Mouse (Mus musculus): ENCODE measurements around the gene Gm19402. TPM values are rescaled to one million over a fixed set of nuclear protein-coding genes. Genes with fewer than 3 reads are reported as not detected.
A peak's percentile ranks its signal among the peaks of the same experiment; 100 is the strongest.

The Gm19402 gene
- polyA plus RNA-seq, 1 experiment from 2014 or later = not detected

- WGBS (ENCODE audit: insufficient replicate concordance) = under 1% methylated on average over 35 of the region's 35 CpGs
- Histone ChIP-seq H3K9ac (ENCODE audit: low read depth, low read length) (no peak overlapping the region), H3K27ac (ENCODE audit: low read depth, low read length) (no peak overlapping the region), H3K27me3 (ENCODE audit: control insufficient read depth, insufficient read depth, low read length) (peaks cover 45% of the 10 kb centered on the region), H3K4me1 (ENCODE audit: control insufficient read depth, insufficient read depth, low read length) (peaks cover 5% of the 10 kb centered on the region), H3K4me2 (peak overlapping the region; percentile 66), H3K4me3 (ENCODE audit: low read depth, low read length) (peak overlapping the region; percentile 33), H3K9me3 (replicated peaks; ENCODE audit: control insufficient read depth, low read length) (no peaks in the 10 kb centered on the region), H3K36me3 (ENCODE audit: control insufficient read depth, insufficient read depth, low read length) (no peaks in the 10 kb centered on the region)
- ATAC-seq (replicated peaks; ENCODE audit: insufficient number of reproducible peaks, low FRiP score, low TSS enrichment) = no peak
Measured at GRCm38 (mm10) chr10:77677562-77677961, 13.0 kb downstream of the Gm19402 start.

- Histone ChIP-seq H3K36me3 (ENCODE audit: control insufficient read depth, insufficient read depth, low read length) (no peaks in the 10 kb centered on the region), H3K4me1 (ENCODE audit: control insufficient read depth, insufficient read depth, low read length) (peaks cover 5% of the 10 kb centered on the region), H3K4me3 (ENCODE audit: low read depth, low read length) (no peak overlapping the region), H3K27ac (ENCODE audit: low read depth, low read length) (no peak overlapping the region), H3K27me3 (ENCODE audit: control insufficient read depth, insufficient read depth, low read length) (peaks cover 40% of the 10 kb centered on the region), H3K9ac (ENCODE audit: low read depth, low read length) (no peak overlapping the region), H3K9me3 (replicated peaks; ENCODE audit: control insufficient read depth, low read length) (no peaks in the 10 kb centered on the region), H3K4me2 (no peak overlapping the region)
- ATAC-seq (replicated peaks; ENCODE audit: insufficient number of reproducible peaks, low FRiP score, low TSS enrichment) = no peak
- 52% methylated on average over 13 of the region's 13 CpGs for WGBS (ENCODE audit: insufficient replicate concordance)
Measured at GRCm38 (mm10) chr10:77673765-77674164, 16.8 kb downstream of the Gm19402 start.

DNA sequence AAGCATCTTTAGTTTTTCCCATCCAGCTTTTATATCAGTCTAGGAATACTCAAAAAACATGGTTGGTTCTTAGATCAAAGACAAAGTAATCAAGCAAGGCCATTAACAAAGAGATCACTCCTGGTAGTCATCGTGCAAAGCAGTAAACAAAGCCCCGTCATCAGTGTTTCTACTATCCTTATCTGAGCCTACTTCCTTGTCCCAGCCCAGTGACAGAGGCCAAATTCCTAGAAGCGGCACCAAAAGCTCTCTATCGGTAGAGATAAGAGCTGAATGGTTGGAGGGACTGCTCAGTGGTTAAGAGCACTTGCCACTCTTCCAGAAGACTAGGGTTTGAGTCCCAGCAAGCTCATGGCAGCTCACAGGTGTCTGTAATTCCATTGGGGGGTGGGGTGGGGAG is 19.0 kb downstream of the Gm19402 start:
- no peak overlapping the region for H3K4me2 ChIP-seq
- 15% methylated on average over 4 of the region's 4 CpGs for WGBS (ENCODE audit: insufficient replicate concordance)
- ATAC-seq (replicated peaks; ENCODE audit: insufficient number of reproducible peaks, low FRiP score, low TSS enrichment) = peak; percentile 82

DNA sequence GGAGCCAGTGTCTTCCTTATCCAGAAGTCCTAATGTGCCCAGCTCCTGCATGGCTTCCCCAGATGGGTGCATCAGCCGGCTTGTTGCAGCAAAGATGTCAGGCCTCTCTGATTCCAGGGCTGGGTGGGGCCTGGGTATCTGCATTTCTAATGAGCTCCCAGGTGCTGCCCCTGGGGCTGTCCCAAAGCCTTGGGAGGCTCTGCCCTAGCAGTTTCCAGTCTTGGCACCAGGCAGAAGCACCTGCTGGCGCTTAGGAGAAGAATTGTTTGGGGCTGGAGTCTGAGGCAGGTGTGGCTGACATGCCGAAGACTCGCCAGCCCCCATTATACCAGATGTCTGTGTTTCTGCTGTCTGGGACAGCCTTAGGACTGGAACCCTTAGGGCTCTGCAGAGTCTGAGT is 19.8 kb downstream of the Gm19402 start:
- 83% methylated on average over 4 of the region's 4 CpGs for WGBS (ENCODE audit: insufficient replicate concordance)

More for the DNA sequence above, 19.0 kb downstream of the Gm19402 start:
- no peaks in the 10 kb centered on the region for H3K36me3 ChIP-seq (ENCODE audit: control insufficient read depth, insufficient read depth, low read length)
- H3K27ac ChIP-seq (ENCODE audit: low read depth, low read length) = peak overlapping the region; percentile 73
- no peak overlapping the region for H3K4me3 ChIP-seq (ENCODE audit: low read depth, low read length)
- peaks cover 19% of the 10 kb centered on the region for H3K27me3 ChIP-seq (ENCODE audit: control insufficient read depth, insufficient read depth, low read length)
- H3K9me3 ChIP-seq (replicated peaks; ENCODE audit: control insufficient read depth, low read length) = no peaks in the 10 kb centered on the region
- H3K4me1 ChIP-seq (ENCODE audit: control insufficient read depth, insufficient read depth, low read length) = no peaks in the 10 kb centered on the region; the same call in 1 of the 2 replicates
- H3K9ac ChIP-seq (ENCODE audit: low read depth, low read length) = no peak overlapping the region

GRCm38 (mm10) chr10:77667402-77667801 is 23.2 kb downstream of the Gm19402 start:
- WGBS (ENCODE audit: insufficient replicate concordance) = 72% methylated on average over 4 of the region's 4 CpGs
- H3K9ac ChIP-seq (ENCODE audit: low read depth, low read length) = no peak overlapping the region
- H3K4me1 ChIP-seq (ENCODE audit: control insufficient read depth, insufficient read depth, low read length) = no peaks in the 10 kb centered on the region; the same call in 1 of the 2 replicates
- no peak for ATAC-seq (replicated peaks; ENCODE audit: insufficient number of reproducible peaks, low FRiP score, low TSS enrichment)
- peaks cover 16% of the 10 kb centered on the region for H3K27me3 ChIP-seq (ENCODE audit: control insufficient read depth, insufficient read depth, low read length)
- no peaks in the 10 kb centered on the region for H3K36me3 ChIP-seq (ENCODE audit: control insufficient read depth, insufficient read depth, low read length)
- H3K9me3 ChIP-seq (replicated peaks; ENCODE audit: control insufficient read depth, low read length) = no peaks in the 10 kb centered on the region
- H3K4me3 ChIP-seq (ENCODE audit: low read depth, low read length) = no peak overlapping the region
- no peak overlapping the region for H3K4me2 ChIP-seq
- no peak overlapping the region for H3K27ac ChIP-seq (ENCODE audit: low read depth, low read length)

More for the DNA sequence above, 19.8 kb downstream of the Gm19402 start:
- Histone ChIP-seq H3K9ac (ENCODE audit: low read depth, low read length) (no peak overlapping the region), H3K9me3 (replicated peaks; ENCODE audit: control insufficient read depth, low read length) (no peaks in the 10 kb centered on the region), H3K4me2 (no peak overlapping the region), H3K4me1 (ENCODE audit: control insufficient read depth, insufficient read depth, low read length) (no peaks in the 10 kb centered on the region; the same call in 1 of the 2 replicates), H3K27me3 (ENCODE audit: control insufficient read depth, insufficient read depth, low read length) (peaks cover 11% of the 10 kb centered on the region), H3K27ac (ENCODE audit: low read depth, low read length) (peak overlapping the region; percentile 73), H3K36me3 (ENCODE audit: control insufficient read depth, insufficient read depth, low read length) (no peaks in the 10 kb centered on the region), H3K4me3 (ENCODE audit: low read depth, low read length) (no peak overlapping the region)
- no peak for ATAC-seq (replicated peaks; ENCODE audit: insufficient number of reproducible peaks, low FRiP score, low TSS enrichment)

DNA sequence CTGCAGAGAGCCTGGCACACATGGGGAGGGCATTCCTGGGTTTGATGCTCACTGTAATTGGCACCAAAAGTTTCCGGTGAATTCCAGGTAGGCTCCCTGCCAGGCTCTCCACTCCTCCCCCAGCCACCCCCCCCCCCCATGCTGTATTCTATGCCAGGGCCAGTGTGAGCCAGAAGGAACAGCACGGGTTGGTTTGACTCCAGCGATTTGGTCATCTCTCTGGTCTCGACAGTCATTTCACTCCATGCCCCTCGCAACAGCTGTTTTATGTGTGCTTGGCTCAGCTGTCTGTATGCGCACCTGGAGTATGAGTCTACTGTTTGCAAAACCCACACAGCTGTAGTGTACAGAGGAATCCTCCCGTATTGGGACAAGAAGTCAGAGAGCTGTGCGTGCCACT is 24.2 kb downstream of the Gm19402 start:
- Histone ChIP-seq H3K9ac (ENCODE audit: low read depth, low read length) (no peak overlapping the region), H3K27ac (ENCODE audit: low read depth, low read length) (no peak overlapping the region), H3K9me3 (replicated peaks; ENCODE audit: control insufficient read depth, low read length) (no peaks in the 10 kb centered on the region), H3K4me1 (ENCODE audit: control insufficient read depth, insufficient read depth, low read length) (no peaks in the 10 kb centered on the region; the same call in 1 of the 2 replicates), H3K36me3 (ENCODE audit: control insufficient read depth, insufficient read depth, low read length) (no peaks in the 10 kb centered on the region), H3K4me2 (no peak overlapping the region), H3K4me3 (ENCODE audit: low read depth, low read length) (no peak overlapping the region), H3K27me3 (ENCODE audit: control insufficient read depth, insufficient read depth, low read length) (peaks cover 16% of the 10 kb centered on the region)
- WGBS (ENCODE audit: insufficient replicate concordance) = 82% methylated on average over 8 of the region's 8 CpGs
- ATAC-seq (replicated peaks; ENCODE audit: insufficient number of reproducible peaks, low FRiP score, low TSS enrichment) = no peak

- no peak overlapping the region for H3K27ac ChIP-seq (ENCODE audit: low read depth, low read length)
- no peak overlapping the region for H3K9ac ChIP-seq (ENCODE audit: low read depth, low read length)
- WGBS (ENCODE audit: insufficient replicate concordance) = 31% methylated on average over 43 of the region's 43 CpGs
- H3K4me3 ChIP-seq (ENCODE audit: low read depth, low read length) = no peak overlapping the region
- no peaks in the 10 kb centered on the region for H3K9me3 ChIP-seq (replicated peaks; ENCODE audit: control insufficient read depth, low read length)
- peaks cover 16% of the 10 kb centered on the region for H3K27me3 ChIP-seq (ENCODE audit: control insufficient read depth, insufficient read depth, low read length)
- peak overlapping the region; percentile 50 for H3K4me2 ChIP-seq
- no peak for ATAC-seq (replicated peaks; ENCODE audit: insufficient number of reproducible peaks, low FRiP score, low TSS enrichment)
- H3K36me3 ChIP-seq (ENCODE audit: control insufficient read depth, insufficient read depth, low read length) = no peaks in the 10 kb centered on the region
- no peaks in the 10 kb centered on the region for H3K4me1 ChIP-seq (ENCODE audit: control insufficient read depth, insufficient read depth, low read length)
Measured at GRCm38 (mm10) chr10:77663949-77664665, 26.4 kb downstream of the Gm19402 start.

GRCm38 (mm10) chr10:77658286-77658994 is 32.1 kb downstream of the Gm19402 start:
- no peaks in the 10 kb centered on the region for H3K9me3 ChIP-seq (replicated peaks; ENCODE audit: control insufficient read depth, low read length)
- no peak overlapping the region for H3K4me2 ChIP-seq
- 65% methylated on average over 15 of the region's 15 CpGs for WGBS (ENCODE audit: insufficient replicate concordance)
- H3K9ac ChIP-seq (ENCODE audit: low read depth, low read length) = no peak overlapping the region
- H3K4me1 ChIP-seq (ENCODE audit: control insufficient read depth, insufficient read depth, low read length) = no peaks in the 10 kb centered on the region
- no peak overlapping the region for H3K27ac ChIP-seq (ENCODE audit: low read depth, low read length)
- ATAC-seq (replicated peaks; ENCODE audit: insufficient number of reproducible peaks, low FRiP score, low TSS enrichment) = no peak
- H3K4me3 ChIP-seq (ENCODE audit: low read depth, low read length) = no peak overlapping the region
- no peaks in the 10 kb centered on the region for H3K36me3 ChIP-seq (ENCODE audit: control insufficient read depth, insufficient read depth, low read length)
- H3K27me3 ChIP-seq (ENCODE audit: control insufficient read depth, insufficient read depth, low read length) = no peaks in the 10 kb centered on the region; the same call in 1 of the 2 replicates

Data from heart, embryonic 11.5 days (tissue).